Mouse (Mus musculus) left cerebral cortex, adult 18-20 months (tissue): ENCODE measurements at regions not wholly inside any gene's neighbourhood (a gene's known extent, or its start where the extent isn't known, plus 50 kb on each side); places are given as distances from the start of the nearest gene placed in this dataset.

ENCODE experiments used
- DNase-seq, 2 experiments: peaks; one replicate each; pipeline ENCODE4 v3.0.0; 2021 to 2022; ENCODE audit warnings: low spot score in 2 of 2, mixed read lengths in 1 of 2

DNA sequence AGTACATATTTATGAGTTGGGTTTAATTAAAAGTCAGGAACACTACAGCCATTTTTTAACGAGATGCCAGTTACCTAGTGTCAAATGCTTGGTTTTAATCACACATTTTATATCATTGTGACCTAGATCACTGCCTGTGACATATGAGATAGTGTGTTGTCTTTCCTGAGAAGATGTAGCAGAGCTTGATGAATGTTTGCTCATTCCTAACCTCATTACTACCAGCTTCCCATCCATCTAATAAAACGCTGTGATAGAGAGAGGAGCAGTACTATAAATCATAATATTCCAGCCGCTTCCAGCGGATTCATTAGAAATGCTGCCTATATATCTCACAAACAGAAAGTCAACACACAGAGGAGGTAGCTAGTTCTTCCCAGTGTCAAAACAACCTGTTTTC lies 163.6 kb downstream of the Aldoart1 start:
- DNase-seq: no peak

DNA sequence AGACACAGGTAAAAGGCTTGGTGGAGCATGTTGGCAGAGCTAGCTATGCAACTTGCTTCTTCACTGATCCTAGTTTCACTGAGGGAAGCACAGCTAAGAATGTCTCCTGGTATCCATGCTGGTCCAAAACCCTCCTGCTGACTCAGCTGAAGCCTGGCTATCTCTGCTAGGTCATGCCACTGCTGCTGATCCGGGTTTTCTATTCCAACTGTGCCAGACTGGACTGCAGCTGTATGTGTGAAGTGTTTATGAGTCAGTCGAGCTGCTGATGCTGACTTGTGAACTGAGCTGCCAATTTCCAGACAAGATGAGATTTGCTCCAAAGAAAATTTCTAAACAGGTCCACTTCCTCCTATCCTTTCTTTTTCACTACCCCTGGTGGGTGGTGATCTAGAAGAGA lies 178.4 kb downstream of the Aldoart1 start:
- DNase-seq: no peak

DNA sequence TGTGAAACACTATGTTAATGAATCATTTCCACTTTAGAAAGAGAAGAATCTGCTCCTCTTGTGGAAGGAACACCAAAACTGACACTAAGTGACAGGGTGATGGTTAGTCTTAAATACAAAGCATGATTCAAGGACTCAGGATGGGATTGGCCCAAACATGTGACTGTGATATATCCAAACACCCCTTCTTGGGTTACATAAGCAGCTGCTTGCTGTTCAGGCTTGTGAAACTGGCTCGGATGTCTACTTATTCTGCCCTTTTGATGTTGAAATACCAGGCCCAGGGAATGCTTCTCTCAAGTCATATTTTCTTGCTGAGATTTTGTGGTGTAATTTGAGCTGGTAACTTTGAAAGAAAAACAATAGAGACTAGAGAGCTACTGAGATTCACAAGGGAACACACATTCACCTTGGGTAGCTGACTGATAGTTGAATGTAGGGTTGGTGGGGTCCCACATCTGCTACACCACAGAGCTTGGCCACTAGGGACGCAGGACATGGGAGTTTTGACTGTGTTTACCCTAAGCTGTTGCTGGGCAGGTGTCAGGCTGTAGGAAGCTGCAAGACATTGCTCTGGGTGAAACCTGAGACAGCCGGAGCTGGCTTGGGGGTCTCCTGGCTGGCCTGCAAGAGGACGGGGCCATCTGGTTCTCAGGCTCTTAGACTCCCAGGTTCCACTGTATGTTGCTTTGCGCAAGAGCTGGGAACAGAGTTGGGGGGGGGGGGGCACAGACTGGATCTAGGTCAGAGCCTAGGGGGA lies 180.6 kb downstream of the Aldoart1 start:
- DNase-seq: no peak

DNA sequence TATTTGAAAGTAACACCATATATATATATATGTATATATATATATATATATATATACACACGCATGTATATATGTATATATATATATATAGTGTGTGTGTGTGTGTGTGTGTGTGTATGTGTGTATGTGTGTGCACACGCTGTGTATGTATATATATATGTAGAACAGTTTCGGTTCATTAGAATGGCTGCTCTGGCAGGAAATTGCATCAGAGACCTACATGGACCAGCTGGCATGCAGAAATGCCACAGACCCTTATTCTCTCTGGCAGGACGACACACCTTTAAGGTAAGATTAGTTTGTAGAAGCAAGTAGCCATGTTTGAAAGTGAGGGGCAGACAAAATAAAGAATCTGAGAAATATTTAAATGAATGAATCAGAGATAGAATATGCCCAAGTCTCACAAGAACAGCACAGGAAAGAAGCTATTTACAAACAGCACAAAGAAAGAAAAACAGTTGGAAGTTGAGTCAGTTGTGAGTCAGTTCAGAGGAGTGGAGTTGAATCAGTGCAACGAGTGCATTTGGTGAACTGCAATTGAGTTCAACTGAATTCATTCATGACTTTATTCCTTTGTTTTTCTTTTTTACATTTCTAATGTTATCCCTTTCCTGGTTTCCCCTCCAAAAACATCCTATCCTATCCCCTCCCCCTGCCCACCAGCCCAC lies 182.5 kb downstream of the Aldoart1 start:
- no peak for DNase-seq

DNA sequence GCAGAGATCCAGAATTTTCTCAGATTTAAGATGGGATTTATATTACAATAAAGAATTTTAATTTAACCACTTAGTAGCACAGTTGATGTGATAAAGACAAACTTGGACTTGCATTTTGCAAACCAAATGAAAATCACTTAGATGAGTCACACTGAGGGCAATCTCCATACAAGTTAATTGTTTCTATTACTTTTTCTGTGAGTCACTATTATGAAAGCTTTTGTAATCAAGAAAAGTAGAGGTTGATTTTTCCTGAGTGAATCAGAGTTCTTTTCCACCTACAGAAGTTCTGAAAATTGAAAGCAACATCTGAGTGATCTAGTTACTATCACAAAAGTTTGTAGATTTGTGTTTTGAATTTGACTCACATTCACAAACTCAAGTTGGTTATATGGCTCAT lies 188.1 kb downstream of the Aldoart1 start:
- DNase-seq: no peak

GRCm38 (mm10) chr4:72662477-72662876 lies 190.0 kb downstream of the Aldoart1 start:
- DNase-seq: no peak

- no peak for DNase-seq
Observed at GRCm38 (mm10) chr4:72656206-72656605, 196.2 kb downstream of the Aldoart1 start.

DNA sequence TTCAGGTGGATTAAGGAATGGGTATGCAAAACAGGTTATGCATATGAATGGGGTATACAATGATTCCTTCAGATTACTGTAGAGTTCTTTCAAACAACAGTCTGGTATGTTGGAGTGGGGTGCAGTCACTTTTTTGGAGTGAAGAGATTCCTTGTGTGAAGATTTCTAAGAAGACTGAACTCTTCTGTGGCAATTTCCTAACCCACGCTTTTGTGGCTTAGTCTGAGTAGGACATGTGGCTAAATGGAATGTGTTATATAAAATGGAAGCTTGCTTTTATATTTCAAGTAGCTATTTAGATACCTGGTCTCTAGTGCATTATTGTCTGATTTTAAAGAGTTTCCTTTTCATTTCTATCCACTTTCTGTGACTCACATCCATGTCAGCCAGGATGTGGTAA lies 205.3 kb downstream of the Aldoart1 start:
- no peak for DNase-seq

DNA sequence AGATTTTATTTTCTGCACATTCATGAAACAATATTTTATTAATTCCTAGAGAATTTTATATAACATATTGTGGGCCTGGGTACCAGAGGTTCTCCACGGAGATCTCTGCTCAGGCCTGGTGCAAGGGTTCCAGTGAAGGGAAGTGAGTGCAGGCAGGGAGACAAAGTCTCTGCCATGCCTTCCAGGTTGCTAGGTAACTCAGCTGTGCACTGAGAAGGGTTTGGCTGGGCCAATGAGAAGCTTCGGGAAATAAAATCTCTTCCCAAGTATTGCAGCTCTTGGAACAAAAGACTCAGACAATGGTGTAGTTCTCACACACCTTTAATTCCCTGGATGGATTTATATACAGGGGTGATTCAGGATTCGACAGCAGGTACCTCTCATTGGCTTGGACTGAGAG lies 223.0 kb downstream of the Aldoart1 start:
- DNase-seq: no peak

GRCm38 (mm10) chr4:72627219-72627930 lies 225.1 kb downstream of the Aldoart1 start:
- DNase-seq: no peak

- DNase-seq: no peak
Observed at GRCm38 (mm10) chr4:72605107-72605506, 247.3 kb downstream of the Aldoart1 start.

- DNase-seq: no peak
Observed at GRCm38 (mm10) chr4:72595494-72595893, 256.9 kb downstream of the Aldoart1 start.

DNA sequence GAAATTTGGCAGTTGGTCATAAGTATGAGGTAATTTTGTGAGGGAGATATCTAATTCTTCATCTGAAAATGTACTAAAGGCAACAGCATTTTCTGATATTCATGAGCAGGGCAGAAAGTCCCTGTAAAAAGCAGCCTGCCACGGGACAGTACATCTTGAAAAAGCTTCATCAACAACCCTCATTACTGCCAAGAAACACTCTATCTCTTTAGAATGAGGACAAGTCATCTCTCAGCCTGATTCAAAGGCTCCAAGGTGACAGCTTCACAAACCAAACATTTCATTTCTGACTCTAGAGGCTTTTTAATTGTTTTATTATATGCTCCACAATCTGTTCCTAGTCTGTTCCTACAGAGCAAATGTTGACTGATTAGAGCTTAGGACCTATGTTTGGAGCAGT lies 260.3 kb downstream of the Aldoart1 start:
- no peak for DNase-seq

GRCm38 (mm10) chr4:72574946-72575345 lies 277.5 kb downstream of the Aldoart1 start:
- no peak for DNase-seq

GRCm38 (mm10) chr4:72571924-72572323 lies 280.5 kb downstream of the Aldoart1 start:
- no peak for DNase-seq

GRCm38 (mm10) chr4:72565186-72565585 lies 287.2 kb downstream of the Aldoart1 start:
- no peak for DNase-seq

GRCm38 (mm10) chr4:72562909-72563676 lies 289.3 kb downstream of the Aldoart1 start:
- DNase-seq: no peak

DNA sequence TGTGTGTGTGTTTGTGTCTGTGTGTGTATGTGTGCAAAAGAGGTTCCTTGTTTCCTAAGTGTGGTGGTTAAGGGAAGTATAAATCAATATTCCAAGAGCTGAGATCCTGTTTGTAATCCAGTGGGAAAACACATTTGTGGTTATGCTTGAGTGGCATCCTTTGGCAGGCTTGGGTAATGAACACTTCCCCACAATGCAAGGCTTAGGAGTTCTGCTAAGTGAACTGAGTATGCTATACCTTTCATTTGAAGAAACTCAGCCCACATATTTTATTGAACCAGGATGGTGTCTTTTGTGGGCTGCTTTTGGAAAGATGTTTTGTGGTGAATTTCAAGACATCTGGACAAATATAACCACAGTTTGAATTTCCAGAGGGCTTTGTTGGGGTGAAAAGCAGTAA lies 298.2 kb downstream of the Aldoart1 start:
- DNase-seq: no peak

- no peak for DNase-seq
Observed at GRCm38 (mm10) chr4:72534563-72534962, 317.9 kb downstream of the Aldoart1 start.

- no peak for DNase-seq
Observed at GRCm38 (mm10) chr4:72524630-72525029, 323.9 kb upstream of the Tle1 start.

DNA sequence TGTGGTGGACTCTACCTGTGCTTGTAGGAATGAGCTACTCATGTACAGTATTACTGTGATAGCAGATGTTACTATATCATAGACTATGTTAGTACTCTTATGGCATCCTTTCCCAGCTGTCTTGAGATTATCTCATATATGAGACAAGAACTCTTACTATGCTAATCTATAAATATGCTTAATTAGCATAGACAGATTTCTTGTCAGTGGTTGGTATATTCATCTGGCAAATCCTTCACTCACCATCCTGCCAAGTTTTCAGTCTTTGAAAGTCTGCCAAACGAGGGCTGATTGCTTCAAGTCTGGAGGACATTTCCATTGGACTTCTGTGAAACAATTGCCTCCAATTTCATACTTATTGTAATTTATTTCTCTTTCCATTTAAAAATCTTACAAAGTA lies 323.4 kb upstream of the Tle1 start:
- DNase-seq: peak; percentile 28 to 47

GRCm38 (mm10) chr4:72511220-72511619 lies 310.5 kb upstream of the Tle1 start:
- no peak for DNase-seq
